Mouse (Mus musculus): Measurements from ENCODE around the gene Zscan21.

Zscan21 gene

GRCm38 (mm10) chr5:138118041-138118440, 1.3 kb downstream of the Zscan21 start:
- no peak for DNase-seq (ENCODE audit: low spot score)

- DNase-seq (ENCODE audit: low spot score): no peak
Observed at GRCm38 (mm10) chr5:138132425-138133064, 15.8 kb downstream of the Zscan21 start.

GRCm38 (mm10) chr5:138137257-138137656, 20.6 kb downstream of the Zscan21 start:
- DNase-seq (ENCODE audit: low spot score): no peak

GRCm38 (mm10) chr5:138137935-138138549, 21.3 kb downstream of the Zscan21 start:
- peak; percentile 49 for DNase-seq (ENCODE audit: low spot score)

- DNase-seq (ENCODE audit: low spot score): no peak
Observed at GRCm38 (mm10) chr5:138138585-138138984, 21.9 kb downstream of the Zscan21 start.

GRCm38 (mm10) chr5:138154390-138154789, 37.7 kb downstream of the Zscan21 start:
- DNase-seq (ENCODE audit: low spot score): no peak

- DNase-seq (ENCODE audit: low spot score): peak; percentile 85
Observed at GRCm38 (mm10) chr5:138155443-138155976, 38.8 kb downstream of the Zscan21 start, which contains the start of gene Zfp113. Gene Zfp113, minus strand, starts transcription at chr5:138155744.

- DNase-seq (ENCODE audit: low spot score): no peak
Observed at GRCm38 (mm10) chr5:138160224-138160762, 43.6 kb downstream of the Zscan21 start.

- peak; percentile 97 for DNase-seq (ENCODE audit: low spot score)
Observed at GRCm38 (mm10) chr5:138160842-138161665, 44.4 kb downstream of the Zscan21 start, which contains the start of gene Cops6. Gene Cops6, plus strand, starts transcription at chr5:138161071.

GRCm38 (mm10) chr5:138163046-138163445, 46.3 kb downstream of the Zscan21 start:
- DNase-seq (ENCODE audit: low spot score): no peak

- DNase-seq (ENCODE audit: low spot score): no peak
Observed at GRCm38 (mm10) chr5:138163610-138164009, 46.9 kb downstream of the Zscan21 start.

GRCm38 (mm10) chr5:138165594-138165993, 48.9 kb downstream of the Zscan21 start:
- no peak for DNase-seq (ENCODE audit: low spot score)

- DNase-seq (ENCODE audit: low spot score): peak; percentile 98
Observed at GRCm38 (mm10) chr5:138170936-138171561, 54.3 kb downstream of the Zscan21 start.

GRCm38 (mm10) chr5:138171695-138172491, 55.2 kb downstream of the Zscan21 start, which contains the start of the genes Ap4m1 and Mcm7:
Gene Ap4m1, plus strand, starts transcription at chr5:138172002.
Gene Mcm7, minus strand, starts transcription at chr5:138172422.
- DNase-seq (ENCODE audit: low spot score): peak; percentile 97

GRCm38 (mm10) chr5:138173217-138173616, 56.5 kb downstream of the Zscan21 start:
- DNase-seq (ENCODE audit: low spot score): no peak

Data from testis, postnatal 10 days (tissue).